Mouse (Mus musculus): ENCODE measurements around the gene Ptgs1.

GRCm38 (mm10) chr2:36223436-36223835, 6.8 kb upstream of the Ptgs1 start:
- TF ChIP-seq GATA1 (IDR thresholded peaks at IDR 0.05; ENCODE audit: low read length) (no peak), TAL1 (IDR thresholded peaks at IDR 0.05; ENCODE audit: low read length) (no peak)
